Mouse (Mus musculus) liver, postnatal 0 days (tissue): ENCODE results near the gene Fam13a.

Experiments used
- CTCF ChIP-seq: sonication (generic); IDR thresholded peaks from 2 replicates; pipeline ENCODE4 v1.5.1; 2016; ENCODE audit warnings: antibody characterized with exemption, low read depth
- EP300 ChIP-seq: IDR thresholded peaks from 2 replicates; pipeline ENCODE4 v1.6.1; 2016; ENCODE audit warnings: antibody characterized with exemption, low read depth, mild to moderate bottlenecking

GRCm38 (mm10) chr6:58968272-58968671, 56.1 kb downstream of the Fam13a start:
- no peak for TF ChIP-seq CTCF
- no peak for TF ChIP-seq EP300
